Mouse (Mus musculus): ENCODE results near the gene Fignl2. TPM values are rescaled to one million over a fixed set of nuclear protein-coding genes. Genes with fewer than 3 reads are reported as not detected.

The Fignl2 gene
- polyA plus RNA-seq, 2 experiments: 0.15 to 3.7 TPM

DNA sequence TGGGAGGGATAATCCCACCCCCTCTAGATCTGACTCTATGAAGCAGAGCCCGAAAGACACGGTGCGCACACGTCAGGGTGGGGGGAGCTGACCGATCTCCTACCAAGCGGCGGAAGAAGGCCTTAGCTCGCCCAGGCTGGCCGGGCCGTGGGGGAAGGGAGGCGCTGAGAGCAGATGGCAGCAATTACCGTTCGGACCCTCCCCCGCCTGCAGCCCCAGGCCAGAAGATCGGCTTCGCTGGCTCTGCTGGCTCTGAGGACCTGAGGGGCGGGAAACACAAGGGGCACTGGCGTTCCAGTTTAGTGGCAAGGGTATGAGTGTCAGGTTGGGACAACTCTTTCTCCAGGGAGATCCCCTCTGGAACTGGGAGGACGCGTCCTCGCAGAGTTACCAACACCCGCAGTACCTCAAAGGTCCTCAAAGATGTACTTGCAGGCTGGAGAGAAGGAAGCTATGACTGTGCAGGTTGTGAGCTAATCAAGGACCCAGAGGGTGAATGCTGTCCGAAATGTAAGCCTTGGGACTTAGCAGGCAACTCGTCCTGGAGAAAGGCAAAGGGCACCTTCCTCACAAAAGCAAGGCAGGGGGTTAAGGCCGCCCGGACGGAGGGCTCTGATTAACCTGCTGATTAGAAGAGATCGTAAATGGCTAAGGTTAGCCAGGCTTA, 19.8 kb upstream of the Fignl2 start:
- H3K4me3 ChIP-seq (replicated peaks; ENCODE audit: low read length): no peak overlapping the region
- H3K9me3 ChIP-seq (ENCODE audit: control insufficient read depth, low read length): no peaks in the 10 kb centered on the region
- H3K4me2 ChIP-seq (replicated peaks; ENCODE audit: low read depth, low read length, severe bottlenecking): peak overlapping the region; percentile 44
- no peak for TF ChIP-seq POLR2A (IDR thresholded peaks at IDR 0.05; ENCODE audit: borderline replicate concordance, extremely low read depth, insufficient read depth, insufficient read length)
- H3K4me1 ChIP-seq (ENCODE audit: control insufficient read depth, insufficient read depth, low read length): peaks cover 17% of the 10 kb centered on the region
- H3K36me3 ChIP-seq (ENCODE audit: control insufficient read depth, insufficient read depth, low read length): no peaks in the 10 kb centered on the region
- peak overlapping the region; percentile 38 for H3K9ac ChIP-seq (ENCODE audit: low read depth, low read length, severe bottlenecking)
- DNase-seq (ENCODE audit: low spot score) (peak; percentile 62), ATAC-seq (ENCODE audit: low FRiP score, low read depth) (peak; percentile 65)
- H3K27me3 ChIP-seq (ENCODE audit: control insufficient read depth, insufficient read depth, low read length): no peaks in the 10 kb centered on the region
- WGBS: 3% methylated on average over 28 of the region's 28 CpGs
- no peak overlapping the region for H3K27ac ChIP-seq (replicated peaks; ENCODE audit: low read depth, low read length)

DNA sequence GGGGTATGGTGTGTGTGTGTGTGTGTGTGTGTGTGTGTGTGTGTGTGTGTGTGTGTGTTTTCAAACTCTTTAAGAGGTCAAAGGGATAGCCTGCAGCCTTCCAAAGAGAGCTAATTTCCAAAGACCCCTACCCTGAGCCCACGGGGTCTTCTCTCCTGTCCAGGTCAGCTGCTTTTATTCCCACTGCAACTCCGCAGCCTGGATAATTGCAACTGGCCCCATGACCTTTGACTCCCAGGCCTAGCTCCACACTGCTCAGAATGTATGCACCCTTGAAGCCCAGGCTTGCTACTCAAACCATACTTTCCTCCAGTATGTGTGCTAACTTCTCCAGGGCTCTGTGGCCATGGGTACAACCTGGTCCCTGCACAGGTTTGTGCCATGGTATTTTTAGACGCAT, 17.0 kb upstream of the Fignl2 start:
- Histone ChIP-seq H3K4me1 (ENCODE audit: control insufficient read depth, insufficient read depth, low read length) (peaks cover 26% of the 10 kb centered on the region), H3K4me2 (replicated peaks; ENCODE audit: low read depth, low read length, severe bottlenecking) (no peak overlapping the region), H3K36me3 (ENCODE audit: control insufficient read depth, insufficient read depth, low read length) (no peaks in the 10 kb centered on the region), H3K9me3 (ENCODE audit: control insufficient read depth, low read length) (no peaks in the 10 kb centered on the region), H3K27me3 (ENCODE audit: control insufficient read depth, insufficient read depth, low read length) (no peaks in the 10 kb centered on the region), H3K27ac (replicated peaks; ENCODE audit: low read depth, low read length) (no peak overlapping the region), H3K4me3 (replicated peaks; ENCODE audit: low read length) (no peak overlapping the region), H3K9ac (ENCODE audit: low read depth, low read length, severe bottlenecking) (no peak overlapping the region)
- TF ChIP-seq POLR2A (IDR thresholded peaks at IDR 0.05; ENCODE audit: borderline replicate concordance, extremely low read depth, insufficient read depth, insufficient read length): no peak
- ATAC-seq (ENCODE audit: low FRiP score, low read depth) (no peak), DNase-seq (ENCODE audit: low spot score) (no peak)
- WGBS: 49% methylated on average over 3 of the region's 3 CpGs

- TF ChIP-seq POLR2A (IDR thresholded peaks at IDR 0.05; ENCODE audit: borderline replicate concordance, extremely low read depth, insufficient read depth, insufficient read length): no peak
- no peak for DNase-seq (ENCODE audit: low spot score)
- H3K27me3 ChIP-seq (ENCODE audit: control insufficient read depth, insufficient read depth, low read length): no peaks in the 10 kb centered on the region
Observed at GRCm38 (mm10) chr15:101094979-101095378, 16.6 kb upstream of the Fignl2 start.

GRCm38 (mm10) chr15:101093988-101094387, 15.6 kb upstream of the Fignl2 start:
- no peak for TF ChIP-seq POLR2A (IDR thresholded peaks at IDR 0.05; ENCODE audit: borderline replicate concordance, extremely low read depth, insufficient read depth, insufficient read length)
- Histone ChIP-seq H3K4me3 (replicated peaks; ENCODE audit: low read length) (no peak overlapping the region), H3K9ac (ENCODE audit: low read depth, low read length, severe bottlenecking) (no peak overlapping the region), H3K36me3 (ENCODE audit: control insufficient read depth, insufficient read depth, low read length) (no peaks in the 10 kb centered on the region), H3K4me1 (ENCODE audit: control insufficient read depth, insufficient read depth, low read length) (peaks cover 25% of the 10 kb centered on the region), H3K9me3 (ENCODE audit: control insufficient read depth, low read length) (no peaks in the 10 kb centered on the region), H3K4me2 (replicated peaks; ENCODE audit: low read depth, low read length, severe bottlenecking) (no peak overlapping the region), H3K27me3 (ENCODE audit: control insufficient read depth, insufficient read depth, low read length) (no peaks in the 10 kb centered on the region), H3K27ac (replicated peaks; ENCODE audit: low read depth, low read length) (no peak overlapping the region)
- no peak for DNase-seq (ENCODE audit: low spot score)
- ATAC-seq (ENCODE audit: low FRiP score, low read depth): no peak
- WGBS: 37% methylated on average over 6 of the region's 6 CpGs

More at GRCm38 (mm10) chr15:101094979-101095378, 16.6 kb upstream of the Fignl2 start:
- 0 out of 2 replicates have a peak, but pooled peaks have one; percentile 23 for ATAC-seq (ENCODE audit: low FRiP score, low read depth)
- Histone ChIP-seq H3K4me3 (replicated peaks; ENCODE audit: low read length) (no peak overlapping the region), H3K9me3 (ENCODE audit: control insufficient read depth, low read length) (no peaks in the 10 kb centered on the region), H3K9ac (ENCODE audit: low read depth, low read length, severe bottlenecking) (no peak overlapping the region), H3K27ac (replicated peaks; ENCODE audit: low read depth, low read length) (no peak overlapping the region), H3K4me2 (replicated peaks; ENCODE audit: low read depth, low read length, severe bottlenecking) (no peak overlapping the region), H3K4me1 (ENCODE audit: control insufficient read depth, insufficient read depth, low read length) (peaks cover 26% of the 10 kb centered on the region), H3K36me3 (ENCODE audit: control insufficient read depth, insufficient read depth, low read length) (no peaks in the 10 kb centered on the region)
- 20% methylated on average over 9 of the region's 9 CpGs for WGBS

DNA sequence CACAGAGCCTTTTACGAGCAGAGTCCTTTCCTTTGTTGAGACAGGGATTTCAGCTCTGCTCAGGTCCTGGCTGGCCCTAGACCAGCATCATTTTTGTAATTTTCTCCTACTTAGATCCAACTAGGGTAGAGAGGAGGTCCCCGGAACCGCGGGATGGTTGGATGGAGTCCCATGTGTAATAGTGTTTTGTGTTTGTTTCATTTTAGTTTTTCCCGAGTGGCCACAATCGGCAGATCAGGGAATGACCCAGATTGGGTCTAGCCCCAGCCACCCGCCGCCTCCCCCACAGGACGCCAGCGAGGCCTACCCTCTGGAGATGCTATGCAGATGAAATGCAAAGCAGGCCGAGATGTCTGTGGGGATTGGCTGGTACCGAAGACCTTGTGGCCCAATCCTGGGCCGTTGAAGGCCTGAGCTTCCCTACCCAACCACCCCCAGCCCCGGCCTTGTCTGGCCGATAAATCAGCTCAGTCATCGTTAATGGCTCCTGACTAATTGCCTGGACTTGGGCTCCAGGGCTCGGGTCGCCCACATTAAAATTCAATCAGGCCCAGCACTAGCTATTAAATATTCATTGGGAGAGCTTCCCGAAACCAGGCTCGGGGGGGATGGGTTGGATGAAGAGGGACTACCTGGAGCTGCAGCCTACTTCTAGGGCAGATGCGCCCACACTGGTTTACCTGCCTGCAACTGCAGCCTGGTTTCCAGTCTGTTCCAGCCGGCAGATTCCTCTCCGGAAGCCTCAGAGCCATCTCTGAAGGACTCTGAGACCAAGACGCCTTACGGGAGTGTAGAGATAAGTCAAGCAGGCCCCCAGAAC, 14.7 kb upstream of the Fignl2 start:
- Histone ChIP-seq H3K36me3 (ENCODE audit: control insufficient read depth, insufficient read depth, low read length) (no peaks in the 10 kb centered on the region), H3K4me2 (replicated peaks; ENCODE audit: low read depth, low read length, severe bottlenecking) (peak overlapping the region; percentile 18; the same call in 1 of the 2 replicates), H3K27ac (replicated peaks; ENCODE audit: low read depth, low read length) (peak overlapping the region; percentile 29; the same call in 1 of the 2 replicates), H3K9me3 (ENCODE audit: control insufficient read depth, low read length) (no peaks in the 10 kb centered on the region), H3K9ac (ENCODE audit: low read depth, low read length, severe bottlenecking) (0 out of 2 replicates have a peak overlapping the region, but pooled peaks have one; percentile 18), H3K27me3 (ENCODE audit: control insufficient read depth, insufficient read depth, low read length) (no peaks in the 10 kb centered on the region), H3K4me3 (replicated peaks; ENCODE audit: low read length) (no peak overlapping the region), H3K4me1 (ENCODE audit: control insufficient read depth, insufficient read depth, low read length) (peaks cover 16% of the 10 kb centered on the region)
- ATAC-seq (ENCODE audit: low FRiP score, low read depth) (peak; percentile 33; the same call in 1 of the 2 replicates), DNase-seq (ENCODE audit: low spot score) (no peak)
- TF ChIP-seq POLR2A (IDR thresholded peaks at IDR 0.05; ENCODE audit: borderline replicate concordance, extremely low read depth, insufficient read depth, insufficient read length): no peak
- 13% methylated on average over 25 of the region's 25 CpGs for WGBS
